Mouse (Mus musculus): ENCODE results near the gene Lin37. TPM values are rescaled to one million over a fixed set of nuclear protein-coding genes. Genes with fewer than 3 reads are reported as not detected.

Gene Lin37
- polyA plus RNA-seq, 1 experiment from 2014 or later: 37.9 TPM

DNA sequence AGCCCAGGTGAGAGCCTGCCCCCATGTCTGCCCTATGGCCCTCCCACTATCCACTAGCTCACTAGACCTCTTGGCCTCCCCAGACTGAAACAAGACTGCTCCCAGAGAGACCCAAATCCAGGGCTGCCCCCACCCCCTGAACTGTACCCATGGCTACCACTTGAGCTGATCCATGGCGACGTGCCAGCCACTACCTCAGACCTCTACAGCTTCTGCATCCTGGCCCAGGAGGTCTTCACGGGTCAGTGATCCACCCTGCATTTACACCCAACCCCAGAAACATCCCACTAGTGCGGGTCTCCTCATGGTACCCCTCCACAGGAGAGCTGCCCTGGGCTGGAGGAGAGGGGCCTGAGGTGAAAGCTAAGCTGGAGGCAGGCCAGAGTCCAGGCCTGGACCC lies 39.2 kb downstream of the Lin37 start:
- H3K9me3 ChIP-seq: no peaks in the 10 kb centered on the region
- no peak overlapping the region for H3K4me2 ChIP-seq
- no peaks in the 10 kb centered on the region for H3K27me3 ChIP-seq
- no peaks in the 10 kb centered on the region for H3K4me1 ChIP-seq
- H3K4me3 ChIP-seq: no peak overlapping the region
- ATAC-seq (ENCODE audit: insufficient number of reproducible peaks, low FRiP score, low TSS enrichment, low read depth): no peak
- no peak overlapping the region for H3K9ac ChIP-seq
- H3K36me3 ChIP-seq: peaks cover 19% of the 10 kb centered on the region
- WGBS: 76% methylated on average over 4 of the region's 4 CpGs
- no peak overlapping the region for H3K27ac ChIP-seq

GRCm38 (mm10) chr7:30518325-30518724 lies 41.3 kb downstream of the Lin37 start:
- 36% methylated on average over 8 of the region's 8 CpGs for WGBS
- Histone ChIP-seq H3K27me3 (no peaks in the 10 kb centered on the region), H3K27ac (no peak overlapping the region), H3K4me1 (no peaks in the 10 kb centered on the region), H3K36me3 (peaks cover 5% of the 10 kb centered on the region), H3K9ac (no peak overlapping the region), H3K4me2 (no peak overlapping the region), H3K9me3 (no peaks in the 10 kb centered on the region), H3K4me3 (no peak overlapping the region)
- ATAC-seq (ENCODE audit: insufficient number of reproducible peaks, low FRiP score, low TSS enrichment, low read depth): no peak

DNA sequence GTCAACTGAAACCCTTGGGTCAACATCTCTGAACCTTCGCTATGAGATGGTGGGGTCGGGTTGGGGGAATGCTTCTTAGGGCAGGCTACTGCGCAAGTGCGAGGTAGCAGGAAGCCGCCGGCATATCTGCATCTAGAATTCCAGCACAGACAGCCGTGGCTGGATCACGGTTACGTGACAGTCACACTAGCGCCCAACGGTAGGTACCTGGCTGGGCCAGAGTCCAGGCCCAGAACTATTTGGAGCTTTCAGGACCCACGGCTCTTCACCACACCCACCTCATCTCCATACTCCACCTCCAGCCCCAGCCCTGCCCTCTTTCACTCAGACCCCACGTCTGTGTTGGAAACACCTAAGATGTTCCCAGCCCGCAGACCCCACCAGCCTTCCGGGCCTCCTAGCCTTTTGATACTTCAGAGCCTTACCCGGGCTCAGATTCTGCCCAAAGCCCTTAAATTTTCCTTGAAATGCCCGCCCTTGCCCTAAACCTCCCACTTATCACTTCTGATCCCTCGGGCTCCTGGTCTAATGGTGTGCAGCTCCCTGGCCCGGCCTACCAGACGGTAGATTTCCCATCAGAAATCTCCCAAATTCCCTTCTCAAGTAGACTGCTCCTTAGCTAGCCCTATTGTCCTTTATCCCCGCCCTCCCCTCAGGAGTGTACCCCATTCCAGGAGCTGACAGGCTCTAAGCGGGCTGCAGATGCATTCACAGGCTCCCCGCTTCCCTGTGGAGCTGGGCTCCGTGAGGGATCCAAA lies 44.5 kb downstream of the Lin37 start:
- H3K9ac ChIP-seq: no peak overlapping the region
- ATAC-seq (ENCODE audit: insufficient number of reproducible peaks, low FRiP score, low TSS enrichment, low read depth): no peak
- H3K9me3 ChIP-seq: no peaks in the 10 kb centered on the region
- no peaks in the 10 kb centered on the region for H3K36me3 ChIP-seq
- H3K27ac ChIP-seq: no peak overlapping the region
- H3K4me3 ChIP-seq: no peak overlapping the region
- no peak overlapping the region for H3K4me2 ChIP-seq
- WGBS: 61% methylated on average over 24 of the region's 24 CpGs
- no peaks in the 10 kb centered on the region for H3K27me3 ChIP-seq
- H3K4me1 ChIP-seq: no peaks in the 10 kb centered on the region

- Histone ChIP-seq H3K4me1 (no peaks in the 10 kb centered on the region), H3K4me3 (no peak overlapping the region), H3K27me3 (no peaks in the 10 kb centered on the region), H3K9ac (no peak overlapping the region), H3K27ac (no peak overlapping the region), H3K4me2 (no peak overlapping the region), H3K9me3 (no peaks in the 10 kb centered on the region), H3K36me3 (no peaks in the 10 kb centered on the region)
- ATAC-seq (ENCODE audit: insufficient number of reproducible peaks, low FRiP score, low TSS enrichment, low read depth): no peak
- 70% methylated on average over 4 of the region's 4 CpGs for WGBS
These were observed 51.6 kb downstream of the Lin37 start for GRCm38 (mm10) chr7:30508061-30508460.

Small RNA genes lying within 50 kb of the gene (microRNA-seq; reads per million reads assigned to microRNA genes)
- 1.0 reads per million for gene Gm38670
- not detected for gene Mir3569

Other genes starting within 250 kb of the Lin37 start
- gene Syne4, start 245.0 kb downstream of the Lin37 start, polyA plus RNA-seq (2015; fragmentation: Nextera tagmentation; extraction: Ambion mirVana): 37.1 and 42.8 TPM in 2 replicates
- gene E130208F15Rik, start 238.1 kb downstream of the Lin37 start, polyA plus RNA-seq (2015; fragmentation: Nextera tagmentation; extraction: Ambion mirVana): 3.4 TPM in 1 of 2 replicates, not detected in the other
- gene Sdhaf1, start 235.9 kb downstream of the Lin37 start, polyA plus RNA-seq (2015; fragmentation: Nextera tagmentation; extraction: Ambion mirVana): 13.7 and 18.8 TPM in 2 replicates
- gene Lrfn3, start 197.1 kb downstream of the Lin37 start, polyA plus RNA-seq (2015; fragmentation: Nextera tagmentation; extraction: Ambion mirVana): 4.1 and 5.1 TPM in 2 replicates
- 78.9 and 87.7 TPM in 2 replicates for gene Tyrobp, start 146.1 kb downstream of the Lin37 start, polyA plus RNA-seq (2015; fragmentation: Nextera tagmentation; extraction: Ambion mirVana)
- 2.7 and 3.3 TPM in 2 replicates for gene Hcst, start 140.0 kb downstream of the Lin37 start, polyA plus RNA-seq (2015; fragmentation: Nextera tagmentation; extraction: Ambion mirVana)
- gene Nfkbid, start 138.1 kb downstream of the Lin37 start, polyA plus RNA-seq (2015; fragmentation: Nextera tagmentation; extraction: Ambion mirVana): 1.4 and 2.1 TPM in 2 replicates
- 28.6 and 32.7 TPM in 2 replicates for gene Aplp1, start 114.3 kb downstream of the Lin37 start, polyA plus RNA-seq (2015; fragmentation: Nextera tagmentation; extraction: Ambion mirVana)
- 0.04 and 0.38 TPM in 2 replicates for gene Kirrel2, start 102.1 kb downstream of the Lin37 start, polyA plus RNA-seq (2015; fragmentation: Nextera tagmentation; extraction: Ambion mirVana)
- 0.07 TPM in 1 of 2 replicates, not detected in the other for gene Nphs1, start 101.5 kb downstream of the Lin37 start, polyA plus RNA-seq (2015; fragmentation: Nextera tagmentation; extraction: Ambion mirVana)
- gene Prodh2, start 66.2 kb downstream of the Lin37 start, polyA plus RNA-seq (2015; fragmentation: Nextera tagmentation; extraction: Ambion mirVana): 0.18 TPM in 1 of 2 replicates, not detected in the other
- gene Arhgap33, start 24.8 kb downstream of the Lin37 start, polyA plus RNA-seq (2015; fragmentation: Nextera tagmentation; extraction: Ambion mirVana): 7.8 and 8.0 TPM in 2 replicates
- gene Hspb6, start 7.7 kb downstream of the Lin37 start, polyA plus RNA-seq (2015; fragmentation: Nextera tagmentation; extraction: Ambion mirVana): 17.6 and 29.4 TPM in 2 replicates
- 11.3 and 12.1 TPM in 2 replicates for gene Proser3, start 7.5 kb downstream of the Lin37 start, polyA plus RNA-seq (2015; fragmentation: Nextera tagmentation; extraction: Ambion mirVana)
- gene U2af1l4, start 3.5 kb upstream of the Lin37 start, polyA plus RNA-seq (2015; fragmentation: Nextera tagmentation; extraction: Ambion mirVana): 83.0 and 85.3 TPM in 2 replicates
- gene Gm49396, start 3.5 kb upstream of the Lin37 start, polyA plus RNA-seq (2015; fragmentation: Nextera tagmentation; extraction: Ambion mirVana): 12.2 and 12.4 TPM in 2 replicates
- gene Psenen, start 3.8 kb upstream of the Lin37 start, polyA plus RNA-seq (2015; fragmentation: Nextera tagmentation; extraction: Ambion mirVana): 126 and 146 TPM in 2 replicates
- gene Igflr1, start 5.6 kb upstream of the Lin37 start, polyA plus RNA-seq (2015; fragmentation: Nextera tagmentation; extraction: Ambion mirVana): 3.0 and 3.5 TPM in 2 replicates
- 7.3 and 8.1 TPM in 2 replicates for gene Kmt2b, start 28.9 kb upstream of the Lin37 start, polyA plus RNA-seq (2015; fragmentation: Nextera tagmentation; extraction: Ambion mirVana)
- 3.0 and 4.2 TPM in 2 replicates for gene Zbtb32, start 39.1 kb upstream of the Lin37 start, polyA plus RNA-seq (2015; fragmentation: Nextera tagmentation; extraction: Ambion mirVana)
- gene Upk1a, start 53.0 kb upstream of the Lin37 start, polyA plus RNA-seq (2015; fragmentation: Nextera tagmentation; extraction: Ambion mirVana): 0.45 and 0.58 TPM in 2 replicates
- gene Cox6b1, start 66.3 kb upstream of the Lin37 start, polyA plus RNA-seq (2015; fragmentation: Nextera tagmentation; extraction: Ambion mirVana): 739 and 763 TPM in 2 replicates
- gene Etv2, start 76.0 kb upstream of the Lin37 start, polyA plus RNA-seq (2015; fragmentation: Nextera tagmentation; extraction: Ambion mirVana): not detected in 2 replicates
- 104 and 114 TPM in 2 replicates for gene Rbm42, start 90.5 kb upstream of the Lin37 start, polyA plus RNA-seq (2015; fragmentation: Nextera tagmentation; extraction: Ambion mirVana)
- gene Haus5, start 105.2 kb upstream of the Lin37 start, polyA plus RNA-seq (2015; fragmentation: Nextera tagmentation; extraction: Ambion mirVana): 33.6 and 34.4 TPM in 2 replicates
- gene Pmis2, start 111.8 kb upstream of the Lin37 start, polyA plus RNA-seq (2015; fragmentation: Nextera tagmentation; extraction: Ambion mirVana): not detected in 2 replicates
- 1.1 and 1.4 TPM in 2 replicates for gene 2200002J24Rik, start 139.1 kb upstream of the Lin37 start, polyA plus RNA-seq (2015; fragmentation: Nextera tagmentation; extraction: Ambion mirVana)
- gene Atp4a, start 152.4 kb upstream of the Lin37 start, polyA plus RNA-seq (2015; fragmentation: Nextera tagmentation; extraction: Ambion mirVana): 0.19 and 0.99 TPM in 2 replicates
- gene Tmem147, start 169.7 kb upstream of the Lin37 start, polyA plus RNA-seq (2015; fragmentation: Nextera tagmentation; extraction: Ambion mirVana): 197 and 199 TPM in 2 replicates
- gene Gapdhs, start 183.8 kb upstream of the Lin37 start, polyA plus RNA-seq (2015; fragmentation: Nextera tagmentation; extraction: Ambion mirVana): 0.52 and 0.66 TPM in 2 replicates
- gene Sbsn, start 191.6 kb upstream of the Lin37 start, polyA plus RNA-seq (2015; fragmentation: Nextera tagmentation; extraction: Ambion mirVana): 293 and 299 TPM in 2 replicates
- gene Dmkn, start 203.9 kb upstream of the Lin37 start, polyA plus RNA-seq (2015; fragmentation: Nextera tagmentation; extraction: Ambion mirVana): 913 and 939 TPM in 2 replicates
- gene Krtdap, start 228.1 kb upstream of the Lin37 start, polyA plus RNA-seq (2015; fragmentation: Nextera tagmentation; extraction: Ambion mirVana): 3,274 and 3,770 TPM in 2 replicates

Data from limb, embryonic 15.5 days (tissue).